Mouse (Mus musculus) gastrocnemius, postnatal 14 days (tissue): ENCODE results near the gene Hnrnpl. TPM values are rescaled to one million over a fixed set of nuclear protein-coding genes. Genes with fewer than 3 reads are reported as not detected.
A peak's percentile ranks its signal among the peaks of the same experiment; 100 is the strongest.

Experiments
- DNase-seq: peaks from one replicate; pipeline ENCODE4 v3.0.0; 2021; ENCODE audit warnings: mixed read lengths
- intact Hi-C: fragments of 180-260 bp; cut with DNase I; formaldehyde crosslinking; loops from one replicate; pipeline ENCODE4 v1.15.1; 2025; ENCODE audit warnings: low total_unique reads
- total RNA-seq, 2 experiments: library from RNA; stranded (reverse); gene quantifications; 2 replicates each; pipeline ENCODE4 v1.2.3; 2021

The Hnrnpl gene
- total RNA-seq, 2 experiments from 2014 or later = 158 to 189 TPM

GRCm38 (mm10) chr7:28809401-28810089, 1.2 kb downstream of the Hnrnpl start:
- intact Hi-C loops = no loop called here
- DNase-seq = peak; percentile 48

- DNase-seq = peak; percentile 97
- intact Hi-C loops = no loop called here
These were observed 2.0 kb downstream of the Hnrnpl start for GRCm38 (mm10) chr7:28810107-28811066.

- intact Hi-C loops = no loop called here
- DNase-seq = peak; percentile 96
These were observed 2.9 kb downstream of the Hnrnpl start for GRCm38 (mm10) chr7:28811228-28811627.

- intact Hi-C loops = no loop called here
These were observed 3.4 kb downstream of the Hnrnpl start for GRCm38 (mm10) chr7:28811640-28812275.

GRCm38 (mm10) chr7:28812436-28812835, 4.1 kb downstream of the Hnrnpl start:
- intact Hi-C loops = no loop called here
- no peak for DNase-seq

More at GRCm38 (mm10) chr7:28811640-28812275, 3.4 kb downstream of the Hnrnpl start:
- DNase-seq = no peak

GRCm38 (mm10) chr7:28812949-28813348, 4.6 kb downstream of the Hnrnpl start:
- no peak for DNase-seq
- intact Hi-C loops = no loop called here

- intact Hi-C loops = no loop called here
- DNase-seq = no peak
These were observed 6.1 kb downstream of the Hnrnpl start for GRCm38 (mm10) chr7:28814306-28815034.

- intact Hi-C loops = no loop called here
- DNase-seq = no peak
These were observed 6.9 kb downstream of the Hnrnpl start for GRCm38 (mm10) chr7:28815230-28815629.

GRCm38 (mm10) chr7:28816201-28816600, 7.9 kb downstream of the Hnrnpl start:
- no peak for DNase-seq
- intact Hi-C loops = no loop called here

- intact Hi-C loops = no loop called here
- DNase-seq = no peak
These were observed 8.6 kb downstream of the Hnrnpl start for GRCm38 (mm10) chr7:28816920-28817319.

- no peak for DNase-seq
- intact Hi-C loops = no loop called here
These were observed 9.2 kb downstream of the Hnrnpl start for GRCm38 (mm10) chr7:28817524-28817923.

GRCm38 (mm10) chr7:28817957-28818356, 9.6 kb downstream of the Hnrnpl start:
- intact Hi-C loops = no loop called here
- DNase-seq = no peak

GRCm38 (mm10) chr7:28818436-28818835, 10.1 kb downstream of the Hnrnpl start:
- DNase-seq = no peak
- intact Hi-C loops = no loop called here

- intact Hi-C loops = no loop called here
- no peak for DNase-seq
These were observed 10.6 kb downstream of the Hnrnpl start for GRCm38 (mm10) chr7:28818861-28819452.

- intact Hi-C loops = no loop called here
- DNase-seq = no peak
These were observed 11.2 kb downstream of the Hnrnpl start for GRCm38 (mm10) chr7:28819571-28819970.

- intact Hi-C loops = no loop called here
- peak; percentile 32 for DNase-seq
These were observed 12.3 kb downstream of the Hnrnpl start for GRCm38 (mm10) chr7:28820358-28821260.

- intact Hi-C loops = no loop called here
- DNase-seq = peak; percentile 62
These were observed 13.0 kb downstream of the Hnrnpl start for GRCm38 (mm10) chr7:28821261-28821831.

GRCm38 (mm10) chr7:28822556-28822955, 14.2 kb downstream of the Hnrnpl start:
- intact Hi-C loops = no loop called here
- no peak for DNase-seq
